Mouse (Mus musculus): ENCODE measurements around the gene Mdga1. TPM values are rescaled to one million over a fixed set of nuclear protein-coding genes. Genes with fewer than 3 reads are reported as not detected.

The Mdga1 gene
- polyA plus RNA-seq, 1 experiment from 2014 or later: 10.6 TPM

DNA sequence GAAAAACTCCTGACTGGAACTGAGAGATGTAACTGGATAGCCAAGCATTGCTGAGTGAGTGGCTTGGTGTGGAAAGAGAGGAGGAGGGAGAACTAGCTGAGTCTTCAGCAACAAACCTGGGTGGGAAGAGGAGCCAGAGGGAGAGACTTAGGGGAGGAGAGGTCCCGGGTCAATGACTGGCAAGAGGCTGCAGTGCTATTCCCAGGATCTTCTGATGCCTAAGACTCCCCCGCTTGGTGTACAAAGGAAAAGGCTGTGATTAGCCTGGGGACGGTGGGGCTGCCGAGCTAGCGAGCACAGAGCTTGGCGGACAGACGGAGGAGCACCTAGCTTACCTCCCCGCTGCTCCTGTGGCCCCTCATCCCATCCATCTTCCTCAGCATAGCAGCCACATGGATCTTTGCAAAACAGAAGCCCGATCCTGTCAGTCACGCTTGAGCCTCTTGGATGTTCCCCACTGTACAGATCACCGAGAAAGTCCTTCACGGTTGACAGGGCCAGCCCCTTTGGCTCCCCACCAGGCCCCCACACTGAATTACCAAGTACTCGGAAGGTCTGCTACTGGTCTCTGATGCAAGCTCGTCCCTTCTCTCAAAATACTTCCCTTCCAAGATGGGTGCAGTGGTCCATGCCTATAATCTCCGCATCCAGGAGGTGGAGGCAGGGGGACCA lies 2.0 kb upstream of the Mdga1 start:
- ATAC-seq (ENCODE audit: low read depth): no peak
- H3K9me3 ChIP-seq (ENCODE audit: control insufficient read depth, low read length): no peaks in the 10 kb centered on the region
- 48% methylated on average over 15 of the region's 15 CpGs for WGBS
- no peak overlapping the region for H3K27ac ChIP-seq (ENCODE audit: low read depth, low read length)
- no peak overlapping the region for H3K9ac ChIP-seq (replicated peaks; ENCODE audit: low read depth, low read length)
- no peaks in the 10 kb centered on the region for H3K27me3 ChIP-seq (ENCODE audit: control insufficient read depth, insufficient read depth, low read length)
- H3K4me3 ChIP-seq (ENCODE audit: low read depth, low read length): no peak overlapping the region
- no peaks in the 10 kb centered on the region for H3K36me3 ChIP-seq (ENCODE audit: control insufficient read depth, insufficient read depth, low read length)
- no peaks in the 10 kb centered on the region for H3K4me1 ChIP-seq (ENCODE audit: control insufficient read depth, insufficient read depth, low read length)
- H3K4me2 ChIP-seq (ENCODE audit: low read depth, low read length): no peak overlapping the region

- 0 out of 2 replicates have a peak, but pooled peaks have one; percentile 9 for ATAC-seq (ENCODE audit: low read depth)
- 6% methylated on average over 5 of the region's 5 CpGs for whole genome bisulfite sequencing
Observed at GRCm38 (mm10) chr17:29965506-29965905, 4.4 kb downstream of the Mdga1 start.

GRCm38 (mm10) chr17:29963730-29964259 lies 6.1 kb downstream of the Mdga1 start:
- H3K36me3 ChIP-seq (ENCODE audit: control insufficient read depth, insufficient read depth, low read length): no peaks in the 10 kb centered on the region
- no peak overlapping the region for H3K4me3 ChIP-seq (ENCODE audit: low read depth, low read length)
- no peaks in the 10 kb centered on the region for H3K27me3 ChIP-seq (ENCODE audit: control insufficient read depth, insufficient read depth, low read length)
- ATAC-seq (ENCODE audit: low read depth): peak; percentile 44; the same call in 1 of the 2 replicates
- H3K4me1 ChIP-seq (ENCODE audit: control insufficient read depth, insufficient read depth, low read length): peaks cover 16% of the 10 kb centered on the region
- H3K27ac ChIP-seq (ENCODE audit: low read depth, low read length): no peak overlapping the region
- H3K9me3 ChIP-seq (ENCODE audit: control insufficient read depth, low read length): peaks cover 2% of the 10 kb centered on the region; the same call in 1 of the 2 replicates
- H3K9ac ChIP-seq (replicated peaks; ENCODE audit: low read depth, low read length): no peak overlapping the region
- WGBS: 2% methylated on average over 11 of the region's 11 CpGs
- peak overlapping the region; percentile 15; the same call in 1 of the 2 replicates for H3K4me2 ChIP-seq (ENCODE audit: low read depth, low read length)

More at GRCm38 (mm10) chr17:29965506-29965905, 4.4 kb downstream of the Mdga1 start:
- Histone ChIP-seq H3K9me3 (ENCODE audit: control insufficient read depth, low read length) (no peaks in the 10 kb centered on the region), H3K4me2 (ENCODE audit: low read depth, low read length) (no peak overlapping the region), H3K4me1 (ENCODE audit: control insufficient read depth, insufficient read depth, low read length) (peaks cover 16% of the 10 kb centered on the region), H3K27me3 (ENCODE audit: control insufficient read depth, insufficient read depth, low read length) (no peaks in the 10 kb centered on the region), H3K27ac (ENCODE audit: low read depth, low read length) (no peak overlapping the region), H3K4me3 (ENCODE audit: low read depth, low read length) (no peak overlapping the region), H3K9ac (replicated peaks; ENCODE audit: low read depth, low read length) (no peak overlapping the region), H3K36me3 (ENCODE audit: control insufficient read depth, insufficient read depth, low read length) (no peaks in the 10 kb centered on the region)

GRCm38 (mm10) chr17:29955880-29956279 lies 14.0 kb downstream of the Mdga1 start:
- Histone ChIP-seq H3K4me1 (ENCODE audit: control insufficient read depth, insufficient read depth, low read length) (no peaks in the 10 kb centered on the region), H3K4me3 (ENCODE audit: low read depth, low read length) (no peak overlapping the region)
- 70% methylated on average over 8 of the region's 8 CpGs for WGBS

GRCm38 (mm10) chr17:29954316-29954715 lies 15.6 kb downstream of the Mdga1 start:
- H3K36me3 ChIP-seq (ENCODE audit: control insufficient read depth, insufficient read depth, low read length): no peaks in the 10 kb centered on the region
- no peak overlapping the region for H3K9ac ChIP-seq (replicated peaks; ENCODE audit: low read depth, low read length)
- H3K4me1 ChIP-seq (ENCODE audit: control insufficient read depth, insufficient read depth, low read length): no peaks in the 10 kb centered on the region
- peaks cover under 1% of the 10 kb centered on the region; the same call in 1 of the 2 replicates for H3K9me3 ChIP-seq (ENCODE audit: control insufficient read depth, low read length)
- WGBS: 76% methylated on average over 5 of the region's 5 CpGs
- no peak overlapping the region for H3K27ac ChIP-seq (ENCODE audit: low read depth, low read length)
- ATAC-seq (ENCODE audit: low read depth): no peak
- H3K4me2 ChIP-seq (ENCODE audit: low read depth, low read length): no peak overlapping the region
- H3K27me3 ChIP-seq (ENCODE audit: control insufficient read depth, insufficient read depth, low read length): no peaks in the 10 kb centered on the region
- no peak overlapping the region for H3K4me3 ChIP-seq (ENCODE audit: low read depth, low read length)

More at GRCm38 (mm10) chr17:29955880-29956279, 14.0 kb downstream of the Mdga1 start:
- H3K27me3 ChIP-seq (ENCODE audit: control insufficient read depth, insufficient read depth, low read length): no peaks in the 10 kb centered on the region
- no peak for ATAC-seq (ENCODE audit: low read depth)
- no peak overlapping the region for H3K27ac ChIP-seq (ENCODE audit: low read depth, low read length)
- H3K9me3 ChIP-seq (ENCODE audit: control insufficient read depth, low read length): peaks cover 2% of the 10 kb centered on the region; the same call in 1 of the 2 replicates
- H3K9ac ChIP-seq (replicated peaks; ENCODE audit: low read depth, low read length): no peak overlapping the region
- no peak overlapping the region for H3K4me2 ChIP-seq (ENCODE audit: low read depth, low read length)
- no peaks in the 10 kb centered on the region for H3K36me3 ChIP-seq (ENCODE audit: control insufficient read depth, insufficient read depth, low read length)

- H3K9ac ChIP-seq (replicated peaks; ENCODE audit: low read depth, low read length): no peak overlapping the region
- no peak overlapping the region for H3K27ac ChIP-seq (ENCODE audit: low read depth, low read length)
- no peaks in the 10 kb centered on the region for H3K27me3 ChIP-seq (ENCODE audit: control insufficient read depth, insufficient read depth, low read length)
- H3K4me3 ChIP-seq (ENCODE audit: low read depth, low read length): no peak overlapping the region
- no peaks in the 10 kb centered on the region for H3K9me3 ChIP-seq (ENCODE audit: control insufficient read depth, low read length)
- H3K4me2 ChIP-seq (ENCODE audit: low read depth, low read length): no peak overlapping the region
- H3K36me3 ChIP-seq (ENCODE audit: control insufficient read depth, insufficient read depth, low read length): no peaks in the 10 kb centered on the region
- H3K4me1 ChIP-seq (ENCODE audit: control insufficient read depth, insufficient read depth, low read length): no peaks in the 10 kb centered on the region
- ATAC-seq (ENCODE audit: low read depth): no peak
- whole genome bisulfite sequencing: 51% methylated on average over 6 of the region's 6 CpGs
Observed at GRCm38 (mm10) chr17:29951100-29951499, 18.8 kb downstream of the Mdga1 start.

- no peaks in the 10 kb centered on the region for H3K36me3 ChIP-seq (ENCODE audit: control insufficient read depth, insufficient read depth, low read length)
- H3K9me3 ChIP-seq (ENCODE audit: control insufficient read depth, low read length): no peaks in the 10 kb centered on the region
- WGBS: 69% methylated on average over 8 of the region's 8 CpGs
- H3K4me3 ChIP-seq (ENCODE audit: low read depth, low read length): no peak overlapping the region
- H3K27ac ChIP-seq (ENCODE audit: low read depth, low read length): no peak overlapping the region
- H3K4me1 ChIP-seq (ENCODE audit: control insufficient read depth, insufficient read depth, low read length): no peaks in the 10 kb centered on the region
- no peak for ATAC-seq (ENCODE audit: low read depth)
- H3K9ac ChIP-seq (replicated peaks; ENCODE audit: low read depth, low read length): no peak overlapping the region
- H3K27me3 ChIP-seq (ENCODE audit: control insufficient read depth, insufficient read depth, low read length): no peaks in the 10 kb centered on the region
- H3K4me2 ChIP-seq (ENCODE audit: low read depth, low read length): no peak overlapping the region
Observed at GRCm38 (mm10) chr17:29950574-29950973, 19.3 kb downstream of the Mdga1 start.

GRCm38 (mm10) chr17:29947271-29947714 lies 22.6 kb downstream of the Mdga1 start:
- H3K9ac ChIP-seq (replicated peaks; ENCODE audit: low read depth, low read length): no peak overlapping the region
- WGBS: 44% methylated on average over 5 of the region's 5 CpGs
- no peak overlapping the region for H3K4me2 ChIP-seq (ENCODE audit: low read depth, low read length)
- no peaks in the 10 kb centered on the region for H3K9me3 ChIP-seq (ENCODE audit: control insufficient read depth, low read length)
- no peaks in the 10 kb centered on the region for H3K36me3 ChIP-seq (ENCODE audit: control insufficient read depth, insufficient read depth, low read length)
- no peak overlapping the region for H3K27ac ChIP-seq (ENCODE audit: low read depth, low read length)
- H3K4me1 ChIP-seq (ENCODE audit: control insufficient read depth, insufficient read depth, low read length): 0 out of 2 replicates have a peak, but pooled peaks cover 2% of the 10 kb centered on the region
- ATAC-seq (ENCODE audit: low read depth): no peak
- no peaks in the 10 kb centered on the region for H3K27me3 ChIP-seq (ENCODE audit: control insufficient read depth, insufficient read depth, low read length)
- H3K4me3 ChIP-seq (ENCODE audit: low read depth, low read length): no peak overlapping the region

- Histone ChIP-seq H3K4me3 (ENCODE audit: low read depth, low read length) (no peak overlapping the region), H3K4me1 (ENCODE audit: control insufficient read depth, insufficient read depth, low read length) (0 out of 2 replicates have a peak, but pooled peaks cover 2% of the 10 kb centered on the region), H3K9ac (replicated peaks; ENCODE audit: low read depth, low read length) (no peak overlapping the region), H3K27me3 (ENCODE audit: control insufficient read depth, insufficient read depth, low read length) (no peaks in the 10 kb centered on the region), H3K4me2 (ENCODE audit: low read depth, low read length) (no peak overlapping the region), H3K27ac (ENCODE audit: low read depth, low read length) (no peak overlapping the region), H3K9me3 (ENCODE audit: control insufficient read depth, low read length) (no peaks in the 10 kb centered on the region), H3K36me3 (ENCODE audit: control insufficient read depth, insufficient read depth, low read length) (no peaks in the 10 kb centered on the region)
- WGBS: 87% methylated on average over 11 of the region's 11 CpGs
- no peak for ATAC-seq (ENCODE audit: low read depth)
Observed at GRCm38 (mm10) chr17:29944376-29944775, 25.5 kb downstream of the Mdga1 start.

Measured in neural tube, embryonic 14.5 days (tissue).